Mouse (Mus musculus) heart, embryonic 16.5 days (tissue): ENCODE measurements around the gene Ap2s1. TPM values are rescaled to one million over a fixed set of nuclear protein-coding genes. Genes with fewer than 3 reads are reported as not detected.
"Not testable (repeated sequence)": the region's sequence is repeated elsewhere in the genome, so short reads cannot be mapped to it uniquely, and the experiment has no call there.

ENCODE experiments used
- ATAC-seq: fragments of 200-750 bp; cut with Nextera tagmentation; replicated peaks from 2 replicates; pipeline ENCODE4 v1.8.0; 2017; ENCODE audit warnings: moderate number of reproducible peaks; ENCODE audit not compliant: insufficient read depth, low FRiP score; ENCODE audit errors: extremely low read depth
- H3K27ac ChIP-seq: fragments of 300-500 bp; sonication (generic); 2 replicates; pipeline ENCODE4 v1.5.1; 2014; ENCODE audit warnings: mild to moderate bottlenecking, low read length, control low read depth, moderate library complexity
- H3K27me3 ChIP-seq: fragments of 300-500 bp; sonication (generic); 2 replicates; pipeline ENCODE4 v1.6.1; 2014; ENCODE audit warnings: low read length, mixed read lengths; ENCODE audit not compliant: control insufficient read depth, insufficient read depth
- H3K36me3 ChIP-seq: fragments of 300-500 bp; sonication (generic); 2 replicates; pipeline ENCODE4 v1.6.1; 2014; ENCODE audit not compliant: control insufficient read depth, insufficient read depth
- H3K4me1 ChIP-seq: fragments of 300-500 bp; sonication (generic); 2 replicates; pipeline ENCODE4 v1.6.1; 2014; ENCODE audit warnings: low read length, mixed read lengths; ENCODE audit not compliant: control insufficient read depth, insufficient read depth
- H3K4me2 ChIP-seq: fragments of 300-500 bp; sonication (generic); 2 replicates; pipeline ENCODE4 v1.6.1; 2014; ENCODE audit warnings: low read depth, mild to moderate bottlenecking, control low read depth, low read length
- H3K4me3 ChIP-seq: fragments of 300-500 bp; sonication (generic); 2 replicates; pipeline ENCODE4 v1.5.1; 2014; ENCODE audit warnings: mild to moderate bottlenecking, control low read depth, low read length
- H3K9ac ChIP-seq: fragments of 300-500 bp; sonication (generic); 2 replicates; pipeline ENCODE4 v1.6.1; 2014; ENCODE audit warnings: low read length, control low read depth
- H3K9me3 ChIP-seq: fragments of 300-500 bp; sonication (generic); replicated peaks from 2 replicates; pipeline ENCODE4 v1.6.1; 2016; ENCODE audit warnings: low read length; ENCODE audit not compliant: control insufficient read depth
- WGBS: fragments of 180-500 bp; shearing (Covaris S2); extraction: QIAGEN DNeasy Blood & Tissue Kit; methylation state at CpG from one replicate; pipeline ENCODE4 v1.1.7; 2014; 5-methylcytosine and 5-hydroxymethylcytosine counted together
- polyA plus RNA-seq: library from polyadenylated mRNA; unstranded; fragments of >200 nt; fragmentation: Nextera tagmentation; extraction: Ambion mirVana; gene quantifications from 2 replicates; pipeline ENCODE4 v1.2.1, GENCODE M21; 2015

The Ap2s1 gene
- polyA plus RNA-seq, 1 experiment from 2014 or later: 242 TPM

DNA sequence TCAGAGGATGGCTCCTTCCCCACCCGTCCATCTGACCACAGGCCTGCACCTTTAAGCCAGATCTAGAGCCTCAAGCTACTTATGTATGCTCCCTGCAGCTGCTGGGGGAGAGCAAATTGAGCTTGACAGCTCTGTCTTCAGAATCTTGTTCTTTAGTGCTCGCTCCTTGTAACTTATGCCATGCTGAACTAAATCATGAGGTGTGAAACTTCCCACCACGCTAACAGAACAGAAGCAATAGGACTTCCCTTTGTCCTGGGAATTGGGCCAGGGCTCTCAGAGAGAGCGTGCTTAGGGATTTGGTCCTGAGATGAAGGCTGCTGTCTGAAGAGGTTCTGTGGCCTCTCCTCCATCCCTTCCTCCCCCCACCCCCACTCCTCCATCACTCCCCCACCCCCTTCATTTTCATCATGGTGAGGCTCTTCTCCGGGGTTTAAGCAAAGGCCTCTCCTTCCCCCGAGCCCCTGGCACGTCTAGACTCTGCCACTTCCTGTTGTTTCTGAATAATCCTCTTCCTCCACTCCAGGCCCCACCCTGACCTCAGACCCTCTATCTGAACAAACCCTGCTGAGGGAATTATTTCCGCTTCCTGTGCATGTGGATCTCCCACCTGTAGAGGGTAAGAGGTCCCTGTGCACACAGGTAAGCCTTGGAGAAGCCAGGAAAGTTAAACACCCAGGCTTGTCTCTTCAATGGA, 21.6 kb upstream of the Ap2s1 start:
- not testable (repeated sequence) for H3K36me3 ChIP-seq, H3K4me1 ChIP-seq, H3K9me3 ChIP-seq, H3K27me3 ChIP-seq, H3K4me2 ChIP-seq, H3K4me3 ChIP-seq, H3K27ac ChIP-seq
- 33% methylated on average over 8 of the region's 8 CpGs for WGBS
- peak; percentile 37; the same call in 1 of the 2 replicates for ATAC-seq
- peak overlapping the region; percentile 25; the same call in 1 of the 2 replicates for H3K9ac ChIP-seq

DNA sequence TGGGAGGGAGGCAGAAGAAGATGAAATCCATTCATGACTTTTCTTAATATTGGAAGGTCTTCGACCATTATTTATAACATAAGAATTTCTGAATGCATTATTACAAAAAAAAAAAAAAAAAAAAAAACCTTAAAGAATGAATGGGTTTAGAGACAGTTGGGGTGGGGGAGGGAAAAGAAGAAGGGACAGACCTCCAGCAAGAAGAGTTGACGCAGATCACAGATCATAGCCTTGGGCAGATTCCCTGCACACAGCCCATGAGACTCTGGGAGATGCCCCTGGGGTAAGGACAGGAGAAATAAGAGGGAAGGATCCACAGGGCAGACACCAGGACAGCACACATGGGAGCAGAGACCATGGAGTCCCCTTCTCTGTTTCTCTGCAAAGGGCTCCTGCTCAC, 16.6 kb upstream of the Ap2s1 start, which contains the start of gene Ceacam9:
TSS of gene Ceacam9 (plus strand) at position 301 of the 400 bp plus-strand sequence.
- 86% methylated on average over 2 of the region's 2 CpGs for WGBS
- Histone ChIP-seq H3K9ac (no peak within 1 kb of the TSS), H3K4me2 (no peak within 1 kb of the TSS), H3K4me1 (no peaks in the 10 kb centered on the region), H3K27ac (no peak within 1 kb of the TSS), H3K36me3 (no peaks in the 10 kb centered on the region), H3K27me3 (no peaks in the 10 kb centered on the region), H3K9me3 (no peaks in the 10 kb centered on the region), H3K4me3 (no peak within 1 kb of the TSS)
- ATAC-seq: no peak

DNA sequence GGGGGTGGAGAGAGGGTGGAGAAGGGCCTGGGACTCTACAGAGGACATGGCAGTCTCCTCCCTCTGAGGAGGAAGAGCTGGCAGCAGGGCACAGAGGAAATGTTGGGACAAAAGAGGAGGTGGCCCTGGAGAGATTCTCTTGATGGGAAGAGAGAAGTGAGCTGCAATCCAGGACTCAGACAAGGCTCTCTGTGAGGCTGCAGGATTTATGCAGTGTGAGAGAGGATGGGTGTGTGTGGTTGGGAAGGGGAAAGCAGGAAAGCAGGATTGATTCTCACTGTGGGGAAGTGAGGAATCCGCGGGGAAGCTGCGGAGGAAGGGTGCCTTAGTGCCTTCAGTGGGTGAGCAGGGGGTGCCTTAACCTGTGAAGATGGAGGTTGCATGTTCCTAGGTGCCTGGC, 15.7 kb upstream of the Ap2s1 start:
- H3K27ac ChIP-seq: not testable (repeated sequence)
- WGBS: 60% methylated on average over 3 of the region's 3 CpGs

DNA sequence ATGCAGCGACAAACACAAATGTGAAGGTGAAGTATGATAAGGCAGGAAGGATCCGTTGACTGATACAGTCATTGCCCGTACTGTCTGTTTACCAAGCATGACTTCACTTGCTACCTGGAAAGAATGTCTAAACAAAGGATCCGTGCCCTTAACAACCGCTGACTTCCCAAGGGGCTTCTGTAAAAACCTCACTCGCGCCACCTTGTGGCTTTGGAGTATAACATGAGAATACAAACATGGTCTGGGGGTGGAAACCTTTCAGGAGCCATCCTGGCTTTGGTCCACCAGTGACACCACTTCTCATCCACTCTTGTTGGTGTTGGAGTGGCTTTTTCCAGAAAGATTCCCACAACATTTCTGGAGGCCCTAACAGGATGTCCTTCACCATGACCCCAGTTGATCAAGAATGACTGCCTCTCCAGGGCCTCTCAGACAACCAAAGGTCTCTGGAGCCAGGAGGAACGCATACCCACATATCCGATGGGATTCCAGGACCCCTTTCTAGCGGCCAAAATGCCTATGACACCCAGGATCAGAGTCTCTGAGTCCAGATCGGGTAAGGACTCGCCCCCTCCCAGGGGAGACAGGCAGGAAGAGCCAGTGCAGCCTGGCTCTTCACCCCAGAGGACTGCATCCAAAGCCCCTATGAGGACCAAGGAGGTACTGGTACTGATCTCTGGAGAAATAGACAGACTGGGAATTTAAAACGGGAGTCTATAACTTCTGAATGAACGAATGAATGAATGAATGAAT, 9.4 kb upstream of the Ap2s1 start:
- peak; percentile 64 for ATAC-seq
- peak overlapping the region; percentile 54 for H3K27ac ChIP-seq
- peak overlapping the region; percentile 56 for H3K4me2 ChIP-seq
- no peaks in the 10 kb centered on the region for H3K27me3 ChIP-seq
- WGBS: 18% methylated on average over 14 of the region's 14 CpGs
- no peak overlapping the region for H3K9ac ChIP-seq
- H3K4me3 ChIP-seq: peak overlapping the region; percentile 40
- H3K9me3 ChIP-seq: no peaks in the 10 kb centered on the region
- no peaks in the 10 kb centered on the region for H3K36me3 ChIP-seq
- H3K4me1 ChIP-seq: peaks cover 14% of the 10 kb centered on the region; the same call in 1 of the 2 replicates

More for the DNA sequence above, 15.7 kb upstream of the Ap2s1 start:
- H3K4me3 ChIP-seq, H3K4me2 ChIP-seq, H3K36me3 ChIP-seq, H3K27me3 ChIP-seq, H3K9me3 ChIP-seq, ATAC-seq, H3K4me1 ChIP-seq, H3K9ac ChIP-seq: not testable (repeated sequence)

DNA sequence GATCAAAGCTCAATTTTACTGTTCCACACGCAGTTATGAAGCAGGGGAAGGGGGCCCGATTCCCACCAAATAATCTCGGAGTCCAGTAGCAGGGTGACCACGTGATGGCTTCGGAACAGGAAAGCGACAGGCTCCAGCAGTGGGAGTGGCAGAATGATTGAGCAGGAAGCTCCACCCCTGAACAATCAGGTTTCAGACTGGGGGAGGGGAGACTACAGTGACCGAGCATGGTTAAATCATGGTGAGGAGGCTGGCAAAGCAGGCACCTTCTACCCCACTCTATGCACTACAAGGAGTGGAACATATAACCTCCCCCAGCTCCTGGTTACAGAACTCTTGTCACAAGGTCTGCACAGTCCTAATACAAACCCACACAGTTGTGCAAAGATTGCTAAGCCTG, 8.6 kb upstream of the Ap2s1 start:
- H3K27me3 ChIP-seq, H3K4me3 ChIP-seq, H3K36me3 ChIP-seq, H3K9me3 ChIP-seq, H3K27ac ChIP-seq: not testable (repeated sequence)
- 10% methylated on average over 7 of the region's 7 CpGs for WGBS
- peak; percentile 24; the same call in 1 of the 2 replicates for ATAC-seq
- H3K4me1 ChIP-seq: peaks cover 14% of the 10 kb centered on the region; the same call in 1 of the 2 replicates
- H3K4me2 ChIP-seq: peak overlapping the region; percentile 30; the same call in 1 of the 2 replicates
- peak overlapping the region; percentile 16; the same call in 1 of the 2 replicates for H3K9ac ChIP-seq

DNA sequence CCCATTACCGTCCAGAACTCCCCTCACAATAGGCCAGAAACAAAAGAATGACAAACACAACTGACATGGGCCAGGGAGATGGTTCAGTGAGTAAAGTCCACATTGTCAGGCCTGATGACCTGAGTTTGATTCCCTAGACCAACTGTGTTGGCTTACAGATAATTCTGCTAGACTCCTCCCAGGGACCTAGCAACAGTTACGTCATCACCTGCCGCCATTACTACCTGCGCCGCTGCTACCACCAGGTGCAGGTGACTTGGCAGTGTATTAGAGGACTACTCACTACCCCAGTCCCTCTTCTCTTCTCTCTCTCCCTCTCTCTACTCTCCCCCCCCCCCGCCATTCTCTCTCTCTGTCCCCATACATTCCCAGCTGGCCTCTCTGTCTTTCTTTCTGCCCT, 7.4 kb upstream of the Ap2s1 start:
- 93% methylated on average over 5 of the region's 6 CpGs for WGBS
- Histone ChIP-seq H3K4me2 (no peak overlapping the region), H3K4me3 (no peak overlapping the region), H3K4me1 (peaks cover 14% of the 10 kb centered on the region; the same call in 1 of the 2 replicates), H3K27ac (no peak overlapping the region), H3K36me3 (no peaks in the 10 kb centered on the region), H3K9me3 (no peaks in the 10 kb centered on the region), H3K9ac (no peak overlapping the region), H3K27me3 (no peaks in the 10 kb centered on the region)
- no peak for ATAC-seq

DNA sequence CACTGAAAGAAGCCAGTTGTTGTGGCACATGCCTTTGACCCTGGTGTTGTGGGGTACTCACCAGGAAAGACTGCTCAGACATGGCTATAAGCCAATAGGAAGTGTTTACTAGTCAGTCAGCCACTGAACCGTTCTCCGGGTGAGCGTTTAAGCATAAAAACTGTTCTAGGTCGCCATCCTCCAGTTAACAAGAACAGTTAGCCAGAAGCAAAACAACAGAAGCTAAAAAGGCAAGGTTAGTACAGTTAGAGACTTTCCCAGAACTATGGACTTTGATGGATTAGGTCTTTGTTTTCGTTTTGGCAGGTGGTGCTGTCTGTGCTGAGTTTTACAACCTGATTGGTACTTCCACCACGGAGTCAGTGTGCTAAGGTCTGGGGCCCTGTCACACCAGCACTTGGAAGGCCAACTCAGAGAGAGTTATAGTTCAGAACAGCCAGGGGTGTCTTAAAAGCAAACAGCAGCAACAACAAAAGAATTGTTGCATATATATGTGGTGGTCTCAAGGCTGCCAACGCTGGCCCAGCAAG, 6.3 kb upstream of the Ap2s1 start:
- 63% methylated on average over 7 of the region's 7 CpGs for WGBS
- no peaks in the 10 kb centered on the region for H3K36me3 ChIP-seq
- H3K4me3 ChIP-seq: no peak overlapping the region
- no peak overlapping the region for H3K4me2 ChIP-seq
- peaks cover 14% of the 10 kb centered on the region; the same call in 1 of the 2 replicates for H3K4me1 ChIP-seq
- no peaks in the 10 kb centered on the region for H3K27me3 ChIP-seq
- no peak overlapping the region for H3K27ac ChIP-seq
- no peaks in the 10 kb centered on the region for H3K9me3 ChIP-seq
- H3K9ac ChIP-seq: no peak overlapping the region
- ATAC-seq: no peak

DNA sequence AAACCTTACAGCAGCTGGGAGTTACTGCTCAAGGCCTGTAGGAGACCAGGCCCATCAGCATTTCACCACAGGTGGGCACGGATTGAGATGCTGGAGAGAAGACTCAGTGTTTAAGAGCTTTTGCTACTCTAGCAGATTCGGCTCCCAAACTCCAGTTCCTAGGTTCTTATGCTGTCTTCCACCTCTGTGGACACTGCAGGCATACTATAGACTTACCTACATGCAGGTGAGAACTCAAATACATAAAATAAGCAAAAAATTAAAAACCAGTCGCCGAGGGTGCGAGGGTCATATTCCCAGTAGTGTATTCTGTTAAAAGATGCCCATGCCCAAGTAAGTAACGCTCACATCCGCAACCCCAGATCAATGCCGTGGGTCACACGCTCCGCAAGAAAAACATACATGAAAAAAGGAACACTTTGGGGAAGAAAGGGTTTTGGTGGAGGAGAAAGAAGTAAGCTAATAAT, 571 bp upstream of the Ap2s1 start:
- 35% methylated on average over 10 of the region's 10 CpGs for WGBS
- peak overlapping the region; percentile 57 for H3K9ac ChIP-seq
- H3K36me3 ChIP-seq: no peaks in the 10 kb centered on the region
- H3K27me3 ChIP-seq: no peaks in the 10 kb centered on the region
- H3K9me3 ChIP-seq: no peaks in the 10 kb centered on the region
- peak overlapping the region; percentile 83 for H3K4me3 ChIP-seq
- H3K4me2 ChIP-seq: peak overlapping the region; percentile 62
- H3K4me1 ChIP-seq: peaks cover 13% of the 10 kb centered on the region
- no peak overlapping the region for H3K27ac ChIP-seq
- ATAC-seq: no peak
